Mouse (Mus musculus) bone marrow macrophage, adult 2 months (primary cell): ENCODE measurements around the gene Mrgprd.

Experiments
- CTCF ChIP-seq: IDR thresholded peaks from 2 replicates; pipeline ENCODE4 v1.5.1; 2012; ENCODE audit warnings: low read depth, mild to moderate bottlenecking, low read length, moderate library complexity
- POLR2A ChIP-seq: IDR thresholded peaks from 2 replicates; pipeline ENCODE4 v1.6.1; 2012; ENCODE audit warnings: mild to moderate bottlenecking, low read depth, low read length, borderline replicate concordance

DNA sequence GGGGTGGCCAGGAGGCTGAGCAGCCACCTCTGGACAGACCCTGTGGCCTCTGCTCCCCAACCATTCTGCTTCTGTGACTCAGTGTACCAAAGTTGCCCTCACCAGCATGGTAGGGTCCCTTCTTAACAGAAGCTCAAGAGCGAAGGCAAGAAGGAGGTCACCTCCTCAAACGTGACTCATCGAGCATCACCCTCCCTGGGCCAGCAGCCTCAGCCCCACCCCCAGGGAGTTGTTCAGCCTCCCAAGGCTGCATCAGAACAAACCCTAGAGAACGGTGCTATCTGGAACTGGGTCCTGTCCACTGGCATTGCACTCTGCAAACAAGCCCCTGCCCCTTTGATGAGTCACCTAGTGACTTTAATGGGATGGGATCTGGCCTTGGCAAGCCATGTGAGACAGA, 5.8 kb upstream of the Mrgprd start:
- TF ChIP-seq CTCF: no peak
- TF ChIP-seq POLR2A: no peak
